Mouse (Mus musculus) liver, adult 2 months (tissue): Measurements from ENCODE around the gene Maats1.

Experiments
- CTCF ChIP-seq: fragments of 200-500 bp; IDR thresholded peaks from 2 replicates; pipeline ENCODE4 v1.5.1; 2011; ENCODE audit warnings: low read depth, low read length, control low read depth
- POLR2A ChIP-seq: fragments of 200-500 bp; IDR thresholded peaks from 2 replicates; pipeline ENCODE4 v1.6.1; 2011; ENCODE audit warnings: low read length, control low read depth; ENCODE audit not compliant: insufficient read depth; ENCODE audit errors: extremely low read depth

GRCm38 (mm10) chr16:38353642-38354041, 11.7 kb upstream of the Maats1 start:
- no peak for TF ChIP-seq POLR2A
- TF ChIP-seq CTCF, result no peak
